Mouse (Mus musculus): ENCODE measurements around the gene Susd2. TPM values are rescaled to one million over a fixed set of nuclear protein-coding genes. Genes with fewer than 3 reads are reported as not detected.
A peak's percentile ranks its signal among the peaks of the same experiment; 100 is the strongest.

Susd2 gene
- total and polyA plus RNA-seq, 3 experiments, result 0.51 to 3.0 (median 0.70) TPM

DNA sequence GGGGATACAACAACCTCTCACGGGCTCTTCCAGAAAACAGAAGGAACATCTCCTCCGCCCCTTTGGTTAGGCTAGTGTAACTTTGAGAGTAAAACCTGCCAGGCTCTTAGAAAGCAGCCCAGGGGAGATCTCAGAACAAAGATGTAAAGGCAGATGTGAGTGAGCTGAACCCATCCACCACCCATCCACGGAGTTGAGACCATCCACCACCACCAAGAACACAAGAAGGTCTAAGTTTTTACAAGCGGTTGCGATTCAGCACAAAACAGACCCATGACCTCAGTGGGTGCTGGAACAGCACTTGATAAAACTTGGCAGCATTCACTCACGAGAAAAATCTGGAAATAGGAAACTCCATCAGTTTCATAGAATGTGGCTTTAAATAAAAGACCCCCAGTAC lies 17.9 kb downstream of the Susd2 start:
- no peak overlapping the region for H3K27ac ChIP-seq (ENCODE audit: insufficient read depth, low read depth)
- in situ Hi-C loops (cut with MboI; ENCODE audit: low pct_ligation_motif_present, low pct_unique_long_range_greater_than_20kb, low sequenced_read_pairs), result no loop called here

DNA sequence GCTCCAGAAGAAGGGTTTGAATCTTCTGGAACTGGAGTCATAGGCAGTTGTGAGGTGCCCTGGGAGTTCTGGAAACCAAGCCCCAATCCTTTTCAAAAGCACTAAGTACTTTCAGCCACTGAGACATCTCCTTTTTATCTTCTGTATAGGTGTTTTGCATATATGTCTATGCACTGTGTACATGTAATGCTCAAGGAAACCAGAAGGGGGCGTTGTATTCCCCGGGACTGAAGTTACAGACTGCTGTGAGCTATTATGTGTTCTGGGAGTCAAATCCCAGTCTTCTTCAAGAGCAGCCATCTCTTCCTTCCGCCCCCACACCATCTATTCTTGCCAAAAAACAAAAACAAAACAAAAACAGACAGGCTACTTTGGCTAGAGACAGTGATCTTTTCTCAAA lies 23.0 kb downstream of the Susd2 start:
- dilution Hi-C loops (cut with MboI; ENCODE audit: extremely low pct_ligation_motif_present, extremely low pct_unique_long_range_greater_than_20kb, low sequenced_read_pairs), result no loop called here
- no peak for DNase-seq (ENCODE audit: extremely low read depth)

More for the DNA sequence above, 17.9 kb downstream of the Susd2 start:
- Histone ChIP-seq H3K9me3 (replicated peaks; ENCODE audit: low read length) (peaks cover 12% of the 10 kb centered on the region), H3K4me3 (replicated peaks in 1 of 3; ENCODE audit: low read depth in 2 of 3, low read length in 2 of 3, poor library complexity in 1 of 3) (no peak overlapping the region), H3K36me3 (replicated peaks in 1 of 2; ENCODE audit: control insufficient read depth in 1 of 2, insufficient read depth in 1 of 2, low read length in 1 of 2) (no peaks in the 10 kb centered on the region), H3K79me2 (replicated peaks; ENCODE audit: control insufficient read depth, extremely low read depth, insufficient read depth, poor library complexity, severe bottlenecking) (no peaks in the 10 kb centered on the region), H3K9ac (ENCODE audit: insufficient read depth, low read depth) (no peak overlapping the region), H3K4me1 (ENCODE audit: control insufficient read depth in 1 of 2, insufficient read depth in 2 of 2) (no peaks in the 10 kb centered on the region), H3K4me2 (ENCODE audit: insufficient read depth, low read depth, poor library complexity, severe bottlenecking) (no peak overlapping the region), H3K27me3 (replicated peaks) (no peaks in the 10 kb centered on the region)
- dilution Hi-C loops (cut with MboI; ENCODE audit: extremely low pct_ligation_motif_present, extremely low pct_unique_long_range_greater_than_20kb, low sequenced_read_pairs), result no loop called here
- DNase-seq (ENCODE audit: extremely low read depth), result no peak
- TF ChIP-seq IRF4 (IDR thresholded peaks at IDR 0.05; ENCODE audit: low read depth, low read length), result no peak
- TF ChIP-seq HCFC1 (IDR thresholded peaks at IDR 0.05; ENCODE audit: low read depth, low read length), result no peak
- TF ChIP-seq MYC (IDR thresholded peaks at IDR 0.05; ENCODE audit: low read depth, low read length), result no peak
- TF ChIP-seq PAX5 (IDR thresholded peaks at IDR 0.05; ENCODE audit: low read length), result no peak
- no peak for TF ChIP-seq TBP (conservative IDR thresholded peaks at IDR 0.05; ENCODE audit: low read depth, low read length)
- no peak for TF ChIP-seq MEF2A (IDR thresholded peaks at IDR 0.05; ENCODE audit: borderline replicate concordance, low read depth, low read length)
- no peak for TF ChIP-seq POLR2AphosphoS2 (IDR thresholded peaks at IDR 0.05; ENCODE audit: low read depth, low read length)
- TF ChIP-seq MAFK (IDR thresholded peaks at IDR 0.05; ENCODE audit: insufficient replicate concordance, low read length), result no peak
- no peak for TF ChIP-seq ZC3H11A (IDR thresholded peaks at IDR 0.05; ENCODE audit: low read depth, low read length)
- TF ChIP-seq MXI1 (IDR thresholded peaks at IDR 0.05; ENCODE audit: low read depth, low read length), result no peak

DNA sequence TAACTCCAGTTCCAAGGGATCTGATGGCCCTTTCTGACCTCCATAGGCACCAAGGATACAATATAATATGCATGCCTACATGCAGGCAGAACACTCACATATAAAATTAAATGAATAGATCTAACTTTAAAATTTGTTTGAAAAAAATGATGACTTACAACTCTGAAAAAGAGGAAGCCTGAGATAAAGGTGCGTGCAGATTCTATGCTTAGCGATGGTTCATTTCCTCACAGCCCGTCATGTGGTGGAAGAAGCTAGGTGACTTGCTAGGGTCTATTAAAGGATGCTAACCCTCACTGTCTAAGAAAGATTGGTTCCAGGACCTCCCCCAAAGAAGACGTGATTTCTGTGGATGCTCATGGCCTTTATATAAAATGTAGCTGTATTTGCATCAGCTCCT lies 27.8 kb downstream of the Susd2 start:
- dilution Hi-C loops (cut with MboI; ENCODE audit: extremely low pct_ligation_motif_present, extremely low pct_unique_long_range_greater_than_20kb, low sequenced_read_pairs), result no loop called here

More for the DNA sequence above, 23.0 kb downstream of the Susd2 start:
- TF ChIP-seq CTCF (conservative IDR thresholded peaks at IDR 0.05 in 1 of 2, IDR thresholded peaks at IDR 0.05 in 1 of 2; ENCODE audit: low read depth in 2 of 2, low read length in 2 of 2) (peak; percentile 8 to 44; a peak in 2 of 4 replicates), UBTF (IDR thresholded peaks at IDR 0.05; ENCODE audit: low read depth, low read length) (no peak), ZKSCAN1 (IDR thresholded peaks at IDR 0.05; ENCODE audit: borderline replicate concordance, low read depth, low read length) (no peak), CHD1 (IDR thresholded peaks at IDR 0.05; ENCODE audit: low read depth, low read length) (no peak)
- H3K27me3 ChIP-seq (replicated peaks), result no peaks in the 10 kb centered on the region
- H3K4me3 ChIP-seq (replicated peaks in 1 of 3; ENCODE audit: low read depth in 2 of 3, low read length in 2 of 3, poor library complexity in 1 of 3), result no peak overlapping the region
- in situ Hi-C loops (cut with MboI; ENCODE audit: low pct_ligation_motif_present, low pct_unique_long_range_greater_than_20kb, low sequenced_read_pairs), result no loop called here
- no peaks in the 10 kb centered on the region for H3K4me1 ChIP-seq (ENCODE audit: control insufficient read depth in 1 of 2, insufficient read depth in 2 of 2)
- no peaks in the 10 kb centered on the region for H3K36me3 ChIP-seq (replicated peaks in 1 of 2; ENCODE audit: control insufficient read depth in 1 of 2, insufficient read depth in 1 of 2, low read length in 1 of 2)
- peaks cover 6% of the 10 kb centered on the region for H3K9me3 ChIP-seq (replicated peaks; ENCODE audit: low read length)
- no peak overlapping the region for H3K9ac ChIP-seq (ENCODE audit: insufficient read depth, low read depth)
- no peak overlapping the region for H3K4me2 ChIP-seq (ENCODE audit: insufficient read depth, low read depth, poor library complexity, severe bottlenecking)
- H3K27ac ChIP-seq (ENCODE audit: insufficient read depth, low read depth), result no peak overlapping the region
- H3K79me2 ChIP-seq (replicated peaks; ENCODE audit: control insufficient read depth, extremely low read depth, insufficient read depth, poor library complexity, severe bottlenecking), result no peaks in the 10 kb centered on the region

More for the DNA sequence above, 27.8 kb downstream of the Susd2 start:
- H3K9me3 ChIP-seq (replicated peaks; ENCODE audit: low read length), result no peaks in the 10 kb centered on the region
- no peak overlapping the region for H3K27ac ChIP-seq (ENCODE audit: insufficient read depth, low read depth)
- H3K27me3 ChIP-seq (replicated peaks), result no peaks in the 10 kb centered on the region
- no peaks in the 10 kb centered on the region for H3K4me1 ChIP-seq (ENCODE audit: control insufficient read depth in 1 of 2, insufficient read depth in 2 of 2)
- H3K4me3 ChIP-seq (replicated peaks in 1 of 3; ENCODE audit: low read depth in 2 of 3, low read length in 2 of 3, poor library complexity in 1 of 3), result no peak overlapping the region
- H3K36me3 ChIP-seq (replicated peaks in 1 of 2; ENCODE audit: control insufficient read depth in 1 of 2, insufficient read depth in 1 of 2, low read length in 1 of 2), result no peaks in the 10 kb centered on the region
- TF ChIP-seq JUND (conservative IDR thresholded peaks at IDR 0.05; ENCODE audit: low read depth, low read length) (no peak), ZC3H11A (IDR thresholded peaks at IDR 0.05; ENCODE audit: low read depth, low read length) (no peak), SIN3A (IDR thresholded peaks at IDR 0.05; ENCODE audit: low read length) (no peak), E2F4 (IDR thresholded peaks at IDR 0.05; ENCODE audit: insufficient replicate concordance, low read depth, low read length) (no peak), POLR2AphosphoS2 (IDR thresholded peaks at IDR 0.05; ENCODE audit: low read depth, low read length) (no peak), RAD21 (IDR thresholded peaks at IDR 0.05; ENCODE audit: low read depth, low read length) (no peak), MYC (IDR thresholded peaks at IDR 0.05; ENCODE audit: low read depth, low read length) (no peak)
- no peak overlapping the region for H3K4me2 ChIP-seq (ENCODE audit: insufficient read depth, low read depth, poor library complexity, severe bottlenecking)
- no peak overlapping the region for H3K9ac ChIP-seq (ENCODE audit: insufficient read depth, low read depth)
- in situ Hi-C loops (cut with MboI; ENCODE audit: low pct_ligation_motif_present, low pct_unique_long_range_greater_than_20kb, low sequenced_read_pairs), result no loop called here
- no peaks in the 10 kb centered on the region for H3K79me2 ChIP-seq (replicated peaks; ENCODE audit: control insufficient read depth, extremely low read depth, insufficient read depth, poor library complexity, severe bottlenecking)
- no peak for DNase-seq (ENCODE audit: extremely low read depth)

All from CH12.LX (cell line).